Mouse (Mus musculus) intestine, postnatal 0 days (tissue): ENCODE results near the gene Insl6. TPM values are rescaled to one million over a fixed set of nuclear protein-coding genes. Genes with fewer than 3 reads are reported as not detected.

Source experiments
- ATAC-seq: fragments of 200-750 bp; cut with Nextera tagmentation; 2 replicates; pipeline ENCODE4 v1.8.0; 2017; ENCODE audit warnings: mild to moderate bottlenecking, moderate TSS enrichment, moderate library complexity
- H3K27ac ChIP-seq: fragments of 300-500 bp; sonication (generic); 2 replicates; pipeline ENCODE4 v1.5.1; 2014; ENCODE audit warnings: mild to moderate bottlenecking, low read depth, low read length, moderate library complexity
- H3K27me3 ChIP-seq: fragments of 300-500 bp; sonication (generic); replicated peaks from 2 replicates; pipeline ENCODE4 v1.6.1; 2014; ENCODE audit warnings: low read length, mixed read lengths; ENCODE audit not compliant: control insufficient read depth, insufficient read depth
- H3K36me3 ChIP-seq: fragments of 300-500 bp; sonication (generic); 2 replicates; pipeline ENCODE4 v1.6.1; 2014; ENCODE audit warnings: mild to moderate bottlenecking, moderate library complexity; ENCODE audit not compliant: control insufficient read depth, insufficient read depth
- H3K4me1 ChIP-seq: fragments of 300-500 bp; sonication (generic); replicated peaks from 2 replicates; pipeline ENCODE4 v1.6.1; 2014; ENCODE audit warnings: antibody characterized with exemption, low read length, mixed read lengths; ENCODE audit not compliant: control insufficient read depth, insufficient read depth
- H3K4me2 ChIP-seq: fragments of 300-500 bp; sonication (generic); replicated peaks from 2 replicates; pipeline ENCODE4 v1.6.1; 2014; ENCODE audit warnings: low read depth, mild to moderate bottlenecking, moderate library complexity
- H3K4me3 ChIP-seq: fragments of 300-500 bp; sonication (generic); 2 replicates; pipeline ENCODE4 v1.5.1; 2014; ENCODE audit warnings: low read depth, low read length
- H3K9ac ChIP-seq: fragments of 300-500 bp; sonication (generic); 2 replicates; pipeline ENCODE4 v1.6.1; 2014; ENCODE audit warnings: mild to moderate bottlenecking, low read depth, low read length
- H3K9me3 ChIP-seq: fragments of 300-500 bp; sonication (generic); 2 replicates; pipeline ENCODE4 v1.6.1; 2016; ENCODE audit warnings: mixed run types; ENCODE audit not compliant: control insufficient read depth
- CTCF ChIP-seq: sonication (generic); IDR thresholded peaks from 2 replicates; pipeline ENCODE4 v1.5.1; 2016; ENCODE audit warnings: low read depth, mild to moderate bottlenecking, control low read depth, antibody characterized with exemption, moderate library complexity
- WGBS: fragments of 180-500 bp; shearing (Covaris S2); extraction: QIAGEN DNeasy Blood & Tissue Kit; methylation state at CpG from one replicate; pipeline ENCODE4 v1.1.7; 2014; 5-methylcytosine and 5-hydroxymethylcytosine counted together
- polyA plus RNA-seq: library from polyadenylated mRNA; unstranded; fragments of >200 nt; fragmentation: Nextera tagmentation; extraction: Ambion mirVana; gene quantifications from 2 replicates; pipeline ENCODE4 v1.2.1, GENCODE M21; 2015

Insl6 gene
- polyA plus RNA-seq, 1 experiment from 2014 or later: 48.4 TPM

- Histone ChIP-seq H3K27ac (no peak overlapping the region), H3K36me3 (peaks cover 19% of the 10 kb centered on the region), H3K27me3 (no peaks in the 10 kb centered on the region), H3K9me3 (no peaks in the 10 kb centered on the region), H3K4me2 (peak overlapping the region; percentile 94), H3K4me3 (no peak overlapping the region), H3K4me1 (no peaks in the 10 kb centered on the region), H3K9ac (no peak overlapping the region)
- 45% methylated on average over 5 of the region's 5 CpGs for WGBS
- TF ChIP-seq CTCF: no peak
- no peak for ATAC-seq
These were observed 35.1 kb upstream of the Insl6 start for GRCm38 (mm10) chr19:29360251-29360650.

- WGBS: 77% methylated on average over 11 of the region's 11 CpGs
- no peak overlapping the region for H3K4me3 ChIP-seq
- H3K9me3 ChIP-seq: no peaks in the 10 kb centered on the region
- peaks cover 21% of the 10 kb centered on the region for H3K36me3 ChIP-seq
- no peak overlapping the region for H3K9ac ChIP-seq
- H3K27ac ChIP-seq: no peak overlapping the region
- no peaks in the 10 kb centered on the region for H3K27me3 ChIP-seq
- TF ChIP-seq CTCF: no peak
- ATAC-seq: no peak
- H3K4me1 ChIP-seq: no peaks in the 10 kb centered on the region
- no peak overlapping the region for H3K4me2 ChIP-seq
These were observed 31.1 kb upstream of the Insl6 start for GRCm38 (mm10) chr19:29356281-29356680.

- H3K36me3 ChIP-seq: peaks cover 29% of the 10 kb centered on the region
- peak; percentile 96 for TF ChIP-seq CTCF
- 5% methylated on average over 20 of the region's 20 CpGs for WGBS
- H3K4me2 ChIP-seq: peak overlapping the region; percentile 67
- H3K27me3 ChIP-seq: no peaks in the 10 kb centered on the region
- ATAC-seq: peak; percentile 28
- peak overlapping the region; percentile 29 for H3K4me3 ChIP-seq
- no peaks in the 10 kb centered on the region for H3K9me3 ChIP-seq
- no peak overlapping the region for H3K9ac ChIP-seq
- no peak overlapping the region for H3K27ac ChIP-seq
- no peaks in the 10 kb centered on the region for H3K4me1 ChIP-seq
These were observed 30.0 kb upstream of the Insl6 start for GRCm38 (mm10) chr19:29354895-29355877.

DNA sequence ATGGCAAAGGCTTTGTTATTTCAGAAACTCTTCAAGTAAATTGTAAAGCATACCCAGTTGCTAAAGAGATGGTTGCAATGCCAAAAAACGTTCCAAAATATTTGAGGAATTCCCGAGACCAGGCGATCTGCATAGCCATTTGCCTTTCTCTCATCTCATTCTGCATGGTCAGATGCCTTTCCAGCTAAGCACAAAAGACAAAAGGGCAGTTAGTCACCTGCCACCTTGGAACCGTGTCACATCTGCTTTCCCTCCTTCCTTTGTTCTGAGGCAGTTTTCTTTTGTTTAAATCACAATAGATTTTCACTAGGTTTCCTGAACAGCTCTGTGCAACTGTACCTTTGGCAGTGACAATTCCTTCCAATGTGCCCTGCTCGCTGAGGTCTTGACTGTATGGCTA, 25.8 kb upstream of the Insl6 start:
- Histone ChIP-seq H3K36me3 (peaks cover 20% of the 10 kb centered on the region), H3K4me3 (no peak overlapping the region), H3K4me2 (no peak overlapping the region), H3K9ac (no peak overlapping the region), H3K4me1 (no peaks in the 10 kb centered on the region), H3K27ac (no peak overlapping the region), H3K27me3 (no peaks in the 10 kb centered on the region), H3K9me3 (no peaks in the 10 kb centered on the region)
- TF ChIP-seq CTCF: no peak
- WGBS: 60% methylated on average over 5 of the region's 5 CpGs
- ATAC-seq: no peak

- ATAC-seq: no peak
- no peak for TF ChIP-seq CTCF
These were observed 20.5 kb upstream of the Insl6 start for GRCm38 (mm10) chr19:29345636-29346035.

GRCm38 (mm10) chr19:29344868-29345267, 19.7 kb upstream of the Insl6 start:
- no peak overlapping the region for H3K27ac ChIP-seq
- no peaks in the 10 kb centered on the region for H3K4me1 ChIP-seq
- no peak for TF ChIP-seq CTCF
- H3K9ac ChIP-seq: no peak overlapping the region
- H3K36me3 ChIP-seq: peaks cover 7% of the 10 kb centered on the region
- no peak overlapping the region for H3K4me2 ChIP-seq
- H3K4me3 ChIP-seq: no peak overlapping the region
- no peak for ATAC-seq
- no peaks in the 10 kb centered on the region for H3K27me3 ChIP-seq
- no peaks in the 10 kb centered on the region for H3K9me3 ChIP-seq

More at GRCm38 (mm10) chr19:29345636-29346035, 20.5 kb upstream of the Insl6 start:
- peaks cover 12% of the 10 kb centered on the region for H3K36me3 ChIP-seq
- H3K4me1 ChIP-seq: no peaks in the 10 kb centered on the region
- no peak overlapping the region for H3K9ac ChIP-seq
- H3K27ac ChIP-seq: no peak overlapping the region
- no peaks in the 10 kb centered on the region for H3K27me3 ChIP-seq
- H3K9me3 ChIP-seq: no peaks in the 10 kb centered on the region
- WGBS: 80% methylated on average over 6 of the region's 6 CpGs
- H3K4me3 ChIP-seq: no peak overlapping the region
- no peak overlapping the region for H3K4me2 ChIP-seq
